Mouse (Mus musculus) liver, embryonic 14.5 days (tissue): ENCODE data around the gene Celf2.

Experiments used
- CTCF ChIP-seq: IDR thresholded peaks from 2 replicates; pipeline ENCODE4 v1.5.1; 2016; ENCODE audit warnings: antibody characterized with exemption, low read depth, control low read depth
- EP300 ChIP-seq: IDR thresholded peaks from 2 replicates; pipeline ENCODE4 v1.6.1; 2016; ENCODE audit warnings: antibody characterized with exemption, low read depth

DNA sequence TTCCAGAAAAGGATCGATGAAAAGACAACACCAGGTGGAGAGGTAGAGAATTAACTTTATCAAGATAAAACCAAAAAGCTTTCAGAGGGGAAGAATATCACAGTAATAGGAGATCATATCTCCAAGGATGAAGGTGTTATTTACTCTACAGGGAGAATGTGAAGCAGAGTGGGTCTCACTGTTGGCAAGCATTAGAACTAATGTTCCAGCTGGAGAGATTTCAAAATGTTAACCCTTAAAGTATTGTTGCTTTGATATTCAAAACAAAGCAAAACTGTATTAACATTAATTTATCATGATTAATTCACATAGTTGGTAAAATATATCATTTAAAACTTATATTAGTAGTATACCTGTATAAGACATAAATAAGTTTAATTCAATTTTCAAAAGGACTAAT lies 700.6 kb downstream of the Celf2 start:
- no peak for TF ChIP-seq EP300
- TF ChIP-seq CTCF, result no peak
